Mouse (Mus musculus) adrenal gland, adult 2 months (tissue): ENCODE measurements at regions not wholly inside any gene's neighbourhood (a gene's known extent, or its start where the extent isn't known, plus 50 kb on each side); places are given as distances from the start of the nearest gene placed in this dataset.

ENCODE experiments used
- DNase-seq: peaks from one replicate; pipeline ENCODE4 v3.0.0; 2021

- DNase-seq: no peak
Observed at GRCm38 (mm10) chr1:61274244-61274643, 296.5 kb downstream of the Icos start.

- no peak for DNase-seq
Observed at GRCm38 (mm10) chr1:61277170-61277710, 299.5 kb downstream of the Icos start.

- DNase-seq: no peak
Observed at GRCm38 (mm10) chr1:61288185-61288584, 310.5 kb downstream of the Icos start.

- DNase-seq: no peak
Observed at GRCm38 (mm10) chr1:61288946-61289345, 311.2 kb downstream of the Icos start.

GRCm38 (mm10) chr1:61289552-61289951 is 311.8 kb downstream of the Icos start:
- DNase-seq: no peak

GRCm38 (mm10) chr1:61293106-61293505 is 315.4 kb downstream of the Icos start:
- DNase-seq: no peak

- no peak for DNase-seq
Observed at GRCm38 (mm10) chr1:61295219-61295618, 317.5 kb downstream of the Icos start.

- no peak for DNase-seq
Observed at GRCm38 (mm10) chr1:61296831-61297230, 319.1 kb downstream of the Icos start.

- no peak for DNase-seq
Observed at GRCm38 (mm10) chr1:61297361-61297760, 319.6 kb downstream of the Icos start.

- DNase-seq: peak; percentile 51
Observed at GRCm38 (mm10) chr1:61298064-61298463, 320.3 kb downstream of the Icos start.

- DNase-seq: no peak
Observed at GRCm38 (mm10) chr1:61298779-61299178, 321.1 kb downstream of the Icos start.

GRCm38 (mm10) chr1:61300491-61300890 is 322.8 kb downstream of the Icos start:
- peak; percentile 19 for DNase-seq

GRCm38 (mm10) chr1:61301041-61302030 is 323.6 kb downstream of the Icos start:
- no peak for DNase-seq

- DNase-seq: no peak
Observed at GRCm38 (mm10) chr1:61302570-61303071, 324.9 kb downstream of the Icos start.

GRCm38 (mm10) chr1:61306296-61306695 is 328.6 kb downstream of the Icos start:
- no peak for DNase-seq

- peak; percentile 47 for DNase-seq
Observed at GRCm38 (mm10) chr1:61309563-61309962, 329.1 kb upstream of the Pard3b start.

- no peak for DNase-seq
Observed at GRCm38 (mm10) chr1:61310063-61310760, 328.4 kb upstream of the Pard3b start.

GRCm38 (mm10) chr1:61310761-61311090 is 327.9 kb upstream of the Pard3b start:
- DNase-seq: no peak

GRCm38 (mm10) chr1:61313196-61313595 is 325.4 kb upstream of the Pard3b start:
- peak; percentile 47 for DNase-seq

GRCm38 (mm10) chr1:61316261-61316660 is 322.4 kb upstream of the Pard3b start:
- no peak for DNase-seq

GRCm38 (mm10) chr1:61316736-61317135 is 321.9 kb upstream of the Pard3b start:
- peak; percentile 20 for DNase-seq

GRCm38 (mm10) chr1:61318042-61318441 is 320.6 kb upstream of the Pard3b start:
- no peak for DNase-seq
